Mouse (Mus musculus): ENCODE measurements around the gene Wapl. TPM values are rescaled to one million over a fixed set of nuclear protein-coding genes. Genes with fewer than 3 reads are reported as not detected.

The Wapl gene
- polyA plus RNA-seq, 1 experiment from 2014 or later, result 10.4 TPM

DNA sequence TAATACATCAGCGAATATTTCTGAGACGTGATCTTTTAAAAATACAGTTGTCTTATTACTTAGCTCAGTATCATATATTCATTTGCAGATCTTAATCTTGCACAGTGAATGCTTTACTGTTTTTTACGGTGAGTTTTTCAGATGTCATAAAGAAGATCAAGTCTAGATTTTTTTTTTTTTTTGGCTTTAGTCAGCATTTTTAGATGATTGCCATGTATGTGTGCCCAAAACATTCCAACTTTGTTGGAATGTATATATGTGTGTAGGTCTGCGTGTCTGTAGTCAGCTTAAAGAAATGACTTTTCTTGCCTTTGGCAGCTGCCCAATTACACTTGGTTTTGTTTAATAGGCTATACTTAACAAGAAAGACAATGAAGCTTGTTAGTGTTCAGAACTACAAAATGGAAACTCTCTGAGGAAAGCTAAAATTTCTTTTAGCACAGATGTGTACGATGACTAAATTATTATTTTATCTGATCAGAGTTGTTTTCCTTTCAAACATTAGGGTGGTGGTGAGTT, 1.7 kb downstream of the Wapl start:
- Histone ChIP-seq H3K4me1 (ENCODE audit: control insufficient read depth, insufficient read depth, low read depth, low read length) (peaks cover 17% of the 10 kb centered on the region), H3K27me3 (replicated peaks; ENCODE audit: control insufficient read depth, insufficient read depth, low read length) (no peaks in the 10 kb centered on the region), H3K9ac (ENCODE audit: low read depth, low read length) (no peak overlapping the region), H3K36me3 (ENCODE audit: control insufficient read depth, insufficient read depth, low read length) (no peaks in the 10 kb centered on the region), H3K9me3 (ENCODE audit: control insufficient read depth, low read length) (no peaks in the 10 kb centered on the region), H3K27ac (ENCODE audit: low read depth, low read length) (no peak overlapping the region), H3K4me2 (ENCODE audit: low read length) (peak overlapping the region; percentile 33; the same call in 1 of the 2 replicates), H3K4me3 (ENCODE audit: low read length) (no peak overlapping the region)
- ATAC-seq, result no peak
- WGBS, result 67% methylated on average over 5 of the region's 5 CpGs

DNA sequence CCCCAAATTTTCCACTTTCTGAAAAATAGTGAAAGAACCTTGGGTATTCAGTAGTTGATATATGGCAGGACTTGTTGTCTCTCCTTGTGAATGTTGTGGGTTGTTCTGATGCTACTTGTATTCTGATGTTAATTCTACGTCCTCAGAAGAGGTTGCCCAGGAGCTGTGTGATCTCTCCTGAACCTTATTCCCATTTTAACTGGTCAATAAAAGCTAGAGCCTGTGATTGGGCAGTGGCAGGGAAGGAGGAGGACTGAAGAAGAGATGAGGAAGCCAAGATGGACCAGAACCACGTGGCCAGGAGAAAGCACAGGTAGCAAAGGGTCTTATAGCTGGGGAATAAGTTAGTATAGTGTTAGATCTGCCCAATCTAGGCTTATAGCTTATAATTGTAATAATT, 7.1 kb downstream of the Wapl start:
- Histone ChIP-seq H3K9ac (ENCODE audit: low read depth, low read length) (no peak overlapping the region), H3K4me1 (ENCODE audit: control insufficient read depth, insufficient read depth, low read depth, low read length) (no peaks in the 10 kb centered on the region), H3K27me3 (replicated peaks; ENCODE audit: control insufficient read depth, insufficient read depth, low read length) (no peaks in the 10 kb centered on the region), H3K4me3 (ENCODE audit: low read length) (no peak overlapping the region), H3K27ac (ENCODE audit: low read depth, low read length) (no peak overlapping the region), H3K4me2 (ENCODE audit: low read length) (no peak overlapping the region), H3K9me3 (ENCODE audit: control insufficient read depth, low read length) (no peaks in the 10 kb centered on the region), H3K36me3 (ENCODE audit: control insufficient read depth, insufficient read depth, low read length) (no peaks in the 10 kb centered on the region; the same call in 1 of the 2 replicates)
- ATAC-seq, result no peak
- 81% methylated on average over 2 of the region's 2 CpGs for WGBS

DNA sequence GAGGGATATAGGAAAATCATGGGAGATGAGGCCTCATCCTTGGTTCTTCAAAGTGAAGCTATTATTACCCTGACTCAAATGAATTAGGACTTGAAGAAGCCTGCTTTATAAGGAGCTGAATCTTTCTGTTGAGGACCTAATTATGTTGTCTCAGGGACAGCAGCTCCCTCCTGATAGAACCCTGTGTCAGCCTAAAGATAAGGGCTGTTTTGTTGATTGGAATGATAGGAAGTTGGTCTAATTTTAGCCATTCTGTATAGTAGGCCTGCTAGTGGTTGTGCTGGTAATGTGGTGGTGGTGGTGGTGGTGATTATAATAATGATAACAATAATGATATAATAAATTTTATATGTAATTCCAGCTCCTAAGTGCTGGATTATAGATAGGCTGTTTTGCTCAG, 11.3 kb downstream of the Wapl start:
- Histone ChIP-seq H3K27me3 (replicated peaks; ENCODE audit: control insufficient read depth, insufficient read depth, low read length) (no peaks in the 10 kb centered on the region), H3K9me3 (ENCODE audit: control insufficient read depth, low read length) (no peaks in the 10 kb centered on the region), H3K4me1 (ENCODE audit: control insufficient read depth, insufficient read depth, low read depth, low read length) (no peaks in the 10 kb centered on the region), H3K36me3 (ENCODE audit: control insufficient read depth, insufficient read depth, low read length) (no peaks in the 10 kb centered on the region; the same call in 1 of the 2 replicates), H3K4me2 (ENCODE audit: low read length) (no peak overlapping the region), H3K27ac (ENCODE audit: low read depth, low read length) (no peak overlapping the region), H3K9ac (ENCODE audit: low read depth, low read length) (no peak overlapping the region), H3K4me3 (ENCODE audit: low read length) (no peak overlapping the region)
- ATAC-seq, result no peak

DNA sequence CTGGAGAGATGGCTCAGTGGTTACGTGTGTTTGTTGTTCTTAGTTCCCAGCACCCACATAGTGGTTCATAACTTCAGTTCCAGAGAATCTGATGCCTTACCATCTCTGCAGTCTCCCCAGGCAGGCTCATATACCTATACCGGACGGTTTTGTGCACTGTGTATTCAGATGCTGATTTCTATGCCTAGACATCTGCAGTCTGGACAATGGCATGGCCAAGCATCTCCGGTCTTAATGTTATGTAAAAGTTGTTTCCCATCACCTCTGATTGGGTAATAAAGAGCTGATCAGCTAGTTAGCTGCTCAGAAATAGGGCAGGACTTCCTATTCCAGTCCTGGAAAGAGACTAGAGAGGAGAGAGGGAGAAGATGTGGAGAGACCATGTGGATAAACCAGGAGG, 20.2 kb downstream of the Wapl start:
- no peaks in the 10 kb centered on the region for H3K4me1 ChIP-seq (ENCODE audit: control insufficient read depth, insufficient read depth, low read depth, low read length)
- no peaks in the 10 kb centered on the region for H3K9me3 ChIP-seq (ENCODE audit: control insufficient read depth, low read length)
- H3K4me2 ChIP-seq (ENCODE audit: low read length), result no peak overlapping the region
- H3K27ac ChIP-seq (ENCODE audit: low read depth, low read length), result no peak overlapping the region
- WGBS, result 92% methylated on average over 4 of the region's 4 CpGs
- H3K27me3 ChIP-seq (replicated peaks; ENCODE audit: control insufficient read depth, insufficient read depth, low read length), result no peaks in the 10 kb centered on the region
- no peak for ATAC-seq
- peaks cover 7% of the 10 kb centered on the region for H3K36me3 ChIP-seq (ENCODE audit: control insufficient read depth, insufficient read depth, low read length)
- H3K9ac ChIP-seq (ENCODE audit: low read depth, low read length), result no peak overlapping the region
- no peak overlapping the region for H3K4me3 ChIP-seq (ENCODE audit: low read length)

GRCm38 (mm10) chr14:34697376-34697775, 23.6 kb downstream of the Wapl start:
- 84% methylated on average over 1 of the region's 1 CpGs for WGBS
- ATAC-seq, result no peak

GRCm38 (mm10) chr14:34710209-34710608, 36.5 kb downstream of the Wapl start:
- H3K4me1 ChIP-seq (ENCODE audit: control insufficient read depth, insufficient read depth, low read depth, low read length), result no peaks in the 10 kb centered on the region
- H3K9ac ChIP-seq (ENCODE audit: low read depth, low read length), result no peak overlapping the region
- WGBS, result 88% methylated on average over 2 of the region's 2 CpGs
- no peak overlapping the region for H3K4me2 ChIP-seq (ENCODE audit: low read length)
- ATAC-seq, result no peak
- no peak overlapping the region for H3K27ac ChIP-seq (ENCODE audit: low read depth, low read length)
- no peaks in the 10 kb centered on the region for H3K27me3 ChIP-seq (replicated peaks; ENCODE audit: control insufficient read depth, insufficient read depth, low read length)
- H3K9me3 ChIP-seq (ENCODE audit: control insufficient read depth, low read length), result no peaks in the 10 kb centered on the region
- H3K36me3 ChIP-seq (ENCODE audit: control insufficient read depth, insufficient read depth, low read length), result peaks cover 2% of the 10 kb centered on the region
- no peak overlapping the region for H3K4me3 ChIP-seq (ENCODE audit: low read length)

More at GRCm38 (mm10) chr14:34697376-34697775, 23.6 kb downstream of the Wapl start:
- H3K4me1 ChIP-seq (ENCODE audit: control insufficient read depth, insufficient read depth, low read depth, low read length), result no peaks in the 10 kb centered on the region
- H3K4me2 ChIP-seq (ENCODE audit: low read length), result no peak overlapping the region
- no peak overlapping the region for H3K4me3 ChIP-seq (ENCODE audit: low read length)
- H3K9me3 ChIP-seq (ENCODE audit: control insufficient read depth, low read length), result no peaks in the 10 kb centered on the region
- peaks cover 2% of the 10 kb centered on the region for H3K36me3 ChIP-seq (ENCODE audit: control insufficient read depth, insufficient read depth, low read length)
- no peak overlapping the region for H3K9ac ChIP-seq (ENCODE audit: low read depth, low read length)
- H3K27ac ChIP-seq (ENCODE audit: low read depth, low read length), result no peak overlapping the region
- no peaks in the 10 kb centered on the region for H3K27me3 ChIP-seq (replicated peaks; ENCODE audit: control insufficient read depth, insufficient read depth, low read length)

- no peak overlapping the region for H3K4me2 ChIP-seq (ENCODE audit: low read length)
- H3K27ac ChIP-seq (ENCODE audit: low read depth, low read length), result no peak overlapping the region
- peaks cover 2% of the 10 kb centered on the region for H3K36me3 ChIP-seq (ENCODE audit: control insufficient read depth, insufficient read depth, low read length)
- no peak for ATAC-seq
- no peak overlapping the region for H3K9ac ChIP-seq (ENCODE audit: low read depth, low read length)
- 89% methylated on average over 3 of the region's 3 CpGs for WGBS
- H3K4me1 ChIP-seq (ENCODE audit: control insufficient read depth, insufficient read depth, low read depth, low read length), result no peaks in the 10 kb centered on the region
- no peaks in the 10 kb centered on the region for H3K27me3 ChIP-seq (replicated peaks; ENCODE audit: control insufficient read depth, insufficient read depth, low read length)
- no peak overlapping the region for H3K4me3 ChIP-seq (ENCODE audit: low read length)
- no peaks in the 10 kb centered on the region for H3K9me3 ChIP-seq (ENCODE audit: control insufficient read depth, low read length)
Observed at GRCm38 (mm10) chr14:34712027-34712426, 38.3 kb downstream of the Wapl start.

- Histone ChIP-seq H3K27ac (ENCODE audit: low read depth, low read length) (no peak overlapping the region), H3K9ac (ENCODE audit: low read depth, low read length) (no peak overlapping the region), H3K4me3 (ENCODE audit: low read length) (no peak overlapping the region), H3K27me3 (replicated peaks; ENCODE audit: control insufficient read depth, insufficient read depth, low read length) (no peaks in the 10 kb centered on the region), H3K4me2 (ENCODE audit: low read length) (no peak overlapping the region), H3K36me3 (ENCODE audit: control insufficient read depth, insufficient read depth, low read length) (peaks cover 2% of the 10 kb centered on the region), H3K4me1 (ENCODE audit: control insufficient read depth, insufficient read depth, low read depth, low read length) (no peaks in the 10 kb centered on the region), H3K9me3 (ENCODE audit: control insufficient read depth, low read length) (no peaks in the 10 kb centered on the region)
- no peak for ATAC-seq
- WGBS, result 73% methylated on average over 3 of the region's 3 CpGs
Observed at GRCm38 (mm10) chr14:34712857-34713256, 39.1 kb downstream of the Wapl start.

DNA sequence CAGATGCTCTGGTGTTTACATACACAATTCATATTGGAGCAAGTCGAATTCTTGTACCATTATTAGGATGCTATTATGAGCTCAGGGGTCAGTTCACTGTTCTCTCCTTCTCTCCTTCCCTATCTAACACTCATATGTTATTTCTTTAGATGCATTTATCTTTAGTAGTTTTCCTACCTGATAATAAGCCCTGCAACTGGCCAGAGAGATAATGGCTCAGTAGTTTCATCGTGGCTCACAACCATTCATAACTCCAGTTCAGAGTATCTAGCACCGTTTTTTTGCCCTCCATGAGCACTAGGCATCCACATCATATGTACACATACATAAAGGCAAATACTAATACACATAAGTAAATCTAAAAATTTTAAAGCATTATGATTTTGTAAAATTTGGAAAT, 44.4 kb downstream of the Wapl start:
- Histone ChIP-seq H3K9ac (ENCODE audit: low read depth, low read length) (no peak overlapping the region), H3K27ac (ENCODE audit: low read depth, low read length) (no peak overlapping the region), H3K4me3 (ENCODE audit: low read length) (no peak overlapping the region), H3K36me3 (ENCODE audit: control insufficient read depth, insufficient read depth, low read length) (peaks cover 2% of the 10 kb centered on the region), H3K4me1 (ENCODE audit: control insufficient read depth, insufficient read depth, low read depth, low read length) (no peaks in the 10 kb centered on the region), H3K4me2 (ENCODE audit: low read length) (no peak overlapping the region), H3K9me3 (ENCODE audit: control insufficient read depth, low read length) (no peaks in the 10 kb centered on the region), H3K27me3 (replicated peaks; ENCODE audit: control insufficient read depth, insufficient read depth, low read length) (no peaks in the 10 kb centered on the region)
- WGBS, result 97% methylated on average over 3 of the region's 3 CpGs
- ATAC-seq, result no peak

- 96% methylated on average over 2 of the region's 2 CpGs for WGBS
- H3K9ac ChIP-seq (ENCODE audit: low read depth, low read length), result no peak overlapping the region
- H3K27ac ChIP-seq (ENCODE audit: low read depth, low read length), result no peak overlapping the region
- H3K9me3 ChIP-seq (ENCODE audit: control insufficient read depth, low read length), result no peaks in the 10 kb centered on the region
- no peak overlapping the region for H3K4me3 ChIP-seq (ENCODE audit: low read length)
- peaks cover 9% of the 10 kb centered on the region for H3K36me3 ChIP-seq (ENCODE audit: control insufficient read depth, insufficient read depth, low read length)
- no peaks in the 10 kb centered on the region for H3K4me1 ChIP-seq (ENCODE audit: control insufficient read depth, insufficient read depth, low read depth, low read length)
- H3K27me3 ChIP-seq (replicated peaks; ENCODE audit: control insufficient read depth, insufficient read depth, low read length), result no peaks in the 10 kb centered on the region
- no peak overlapping the region for H3K4me2 ChIP-seq (ENCODE audit: low read length)
- no peak for ATAC-seq
Observed at GRCm38 (mm10) chr14:34727709-34728108, 54.0 kb downstream of the Wapl start.

Data from hindbrain, embryonic 16.5 days (tissue).